Mouse (Mus musculus) heart, postnatal 0 days (tissue): ENCODE measurements around the gene Runx2.

ENCODE experiments used
- CTCF ChIP-seq: IDR thresholded peaks from 2 replicates; pipeline ENCODE4 v1.5.1; 2016; ENCODE audit warnings: antibody characterized with exemption, control low read depth, low read depth
- EP300 ChIP-seq: IDR thresholded peaks from 2 replicates; pipeline ENCODE4 v1.6.1; 2016; ENCODE audit warnings: antibody characterized with exemption, low read depth

DNA sequence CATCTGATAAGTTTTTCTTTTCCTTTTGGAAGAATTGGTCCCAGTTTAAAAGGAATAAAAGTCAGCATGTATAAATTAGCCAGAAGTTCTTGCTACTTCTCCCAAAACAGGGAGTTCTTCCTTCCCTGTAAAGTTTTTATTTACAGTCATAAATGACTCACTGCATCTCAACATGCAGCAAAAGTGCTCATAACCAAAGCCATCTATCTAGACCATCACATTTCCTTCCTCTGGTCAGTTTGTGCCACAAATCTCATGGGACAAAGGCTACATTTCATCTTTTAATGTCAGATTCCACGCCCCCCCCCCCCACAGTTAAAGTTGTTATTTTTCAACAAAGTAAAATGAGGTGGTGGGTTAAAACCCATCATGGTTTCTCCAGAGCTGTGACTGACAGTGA lies 114.3 kb downstream of the Runx2 start:
- TF ChIP-seq CTCF (no peak), EP300 (no peak)
